Mouse (Mus musculus) left cerebral cortex, adult 18-20 months (tissue): ENCODE measurements at regions not wholly inside any gene's neighbourhood (a gene's known extent, or its start where the extent isn't known, plus 50 kb on each side); places are given as distances from the start of the nearest gene placed in this dataset.
"Not testable (repeated sequence)": the region's sequence is repeated elsewhere in the genome, so short reads cannot be mapped to it uniquely, and the experiment has no call there.

Experiments used
- DNase-seq, 2 experiments: peaks; one replicate each; pipeline ENCODE4 v3.0.0; 2021 to 2022; ENCODE audit warnings: low spot score in 2 of 2, mixed read lengths in 1 of 2

DNA sequence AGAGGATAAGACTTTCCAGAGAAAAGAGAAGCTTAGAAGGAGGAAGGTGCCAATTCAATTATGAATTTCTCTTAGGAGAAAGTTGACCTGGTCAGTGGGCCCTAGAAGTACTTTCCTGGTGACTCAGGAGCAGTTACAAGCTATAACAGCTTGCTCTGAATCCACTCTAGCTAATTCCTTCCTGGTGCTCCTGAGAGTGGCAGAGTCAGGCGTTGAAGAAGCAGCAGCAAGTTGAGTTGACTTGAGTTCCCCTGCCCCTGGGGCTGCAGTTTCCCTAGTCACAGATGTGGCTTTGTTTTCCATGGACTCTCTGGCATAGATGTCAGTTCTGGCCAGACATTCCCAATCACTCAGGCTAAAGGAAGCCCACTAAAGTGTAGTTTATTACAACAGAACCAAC is 85.9 kb downstream of the Osr1 start:
- no peak for DNase-seq

DNA sequence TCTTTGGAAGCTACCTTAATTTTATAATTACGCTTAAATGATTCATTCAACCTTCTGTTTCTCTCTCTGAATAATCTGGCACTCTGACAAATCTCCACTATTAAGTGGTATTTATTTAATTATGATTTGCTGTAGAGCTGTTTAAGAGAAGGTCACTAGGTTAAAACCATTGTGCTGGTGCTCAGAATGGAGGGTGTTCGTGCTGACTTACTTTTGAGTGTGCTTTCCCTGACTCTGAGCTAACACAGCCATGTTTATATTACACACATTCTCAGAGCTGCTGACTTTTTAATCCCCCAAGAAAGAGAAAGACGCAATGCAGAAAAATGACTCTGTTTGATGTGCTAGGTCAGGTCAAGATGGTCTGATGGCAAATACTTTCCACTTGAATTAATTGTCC is 86.4 kb downstream of the Osr1 start:
- no peak for DNase-seq

DNA sequence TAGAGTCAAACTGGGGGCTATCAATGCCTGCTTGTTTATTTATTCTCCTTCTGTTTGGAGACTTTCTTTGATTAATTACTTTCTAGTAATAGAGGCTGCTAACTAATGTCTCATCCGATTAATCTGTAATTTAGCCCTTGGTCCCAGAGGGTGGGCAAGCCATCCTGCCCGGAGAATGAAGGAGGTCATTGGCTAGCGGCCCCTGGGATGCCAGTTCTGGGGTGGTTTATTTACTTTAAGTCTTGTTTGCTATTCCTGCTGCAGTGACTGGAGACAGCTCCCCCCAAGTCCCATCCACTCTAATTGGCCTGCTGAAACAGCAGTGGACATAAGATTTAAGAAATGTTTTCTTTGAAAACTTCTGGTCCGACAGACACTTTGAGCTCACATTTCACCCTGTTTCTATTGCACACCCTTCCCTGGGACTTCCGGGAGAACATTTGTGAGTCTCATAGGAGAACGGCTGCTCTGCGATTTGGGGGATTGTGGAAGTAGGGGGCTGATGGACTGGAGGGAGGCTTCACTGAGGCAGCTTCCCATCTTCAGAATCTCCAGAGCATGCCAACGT is 87.4 kb downstream of the Osr1 start:
- no peak for DNase-seq

DNA sequence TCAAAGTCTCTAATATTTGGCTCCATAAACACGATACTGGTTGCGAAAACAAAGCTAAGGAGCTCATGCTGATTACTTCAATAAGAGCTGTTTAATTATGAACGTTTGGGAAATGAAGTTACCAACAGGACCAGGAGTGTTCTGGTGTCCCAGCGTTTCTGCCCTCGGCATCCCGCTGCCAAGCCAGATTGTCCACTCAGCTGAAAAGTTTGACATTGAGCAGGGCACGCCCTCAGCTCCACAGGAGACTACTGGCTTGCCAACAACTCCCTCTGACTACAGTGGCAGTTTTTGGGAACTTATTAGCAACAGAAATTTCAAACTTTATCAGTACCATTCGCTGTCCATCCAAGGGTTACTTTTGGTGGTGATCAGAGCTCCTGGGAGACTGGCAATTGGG is 87.9 kb downstream of the Osr1 start:
- DNase-seq: no peak

DNA sequence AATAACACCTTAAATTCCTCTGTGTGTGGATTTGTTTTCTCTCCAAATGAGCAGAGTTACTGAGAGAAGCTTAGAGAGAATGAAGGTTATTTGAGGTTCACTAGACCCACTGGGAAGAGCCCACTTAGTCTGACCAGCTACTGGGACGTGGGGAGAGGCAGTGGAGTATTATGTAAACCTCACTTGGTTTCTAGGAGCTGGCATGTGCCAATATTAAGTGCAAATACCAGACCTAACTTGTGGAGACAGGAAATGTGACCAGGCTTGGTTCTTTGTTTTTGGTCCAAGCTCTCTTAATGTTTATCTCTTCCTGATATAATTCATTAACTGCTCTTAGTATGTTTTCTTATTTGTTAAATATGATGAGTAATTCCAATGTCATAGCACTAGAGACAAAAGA is 90.4 kb downstream of the Osr1 start:
- DNase-seq: no peak

DNA sequence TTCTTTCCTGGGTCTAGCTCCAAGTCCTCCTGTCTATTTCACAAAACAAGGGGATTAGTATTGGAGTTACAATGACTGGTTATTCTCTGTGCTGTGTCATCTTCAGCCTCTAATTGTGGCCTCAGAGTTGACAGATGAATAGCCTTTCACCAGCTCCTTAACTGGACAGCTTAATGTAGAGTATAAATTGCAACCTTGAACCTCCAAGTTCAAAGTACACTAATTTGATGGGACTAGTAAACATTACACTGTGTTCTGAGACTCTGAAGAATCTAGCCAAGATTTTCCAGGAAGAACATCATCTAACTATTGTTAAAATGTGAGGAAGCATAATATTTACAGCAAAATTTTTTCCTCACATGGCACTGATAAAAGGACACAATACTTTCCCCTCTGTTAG is 118.9 kb downstream of the Osr1 start:
- no peak for DNase-seq

DNA sequence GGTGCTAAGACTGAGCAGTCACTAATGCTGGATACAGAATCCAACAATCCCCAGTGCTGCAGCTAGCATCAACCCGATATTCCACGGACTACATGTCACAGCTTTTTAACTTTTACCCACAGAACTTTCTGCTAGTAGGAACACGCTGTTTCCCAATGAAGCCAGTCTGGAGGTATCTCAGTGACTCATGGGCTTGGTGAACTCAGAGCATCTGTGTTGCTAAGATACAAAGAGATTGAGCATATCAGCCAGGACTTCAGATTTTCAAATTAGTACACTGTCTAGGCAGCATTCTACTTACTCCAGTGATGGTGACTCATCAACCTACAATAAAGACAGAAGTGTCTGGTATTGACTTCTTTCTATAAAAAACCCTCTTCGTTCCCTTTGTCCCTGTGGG is 119.6 kb downstream of the Osr1 start:
- DNase-seq: peak in 1 of 2 experiments; percentile 28

DNA sequence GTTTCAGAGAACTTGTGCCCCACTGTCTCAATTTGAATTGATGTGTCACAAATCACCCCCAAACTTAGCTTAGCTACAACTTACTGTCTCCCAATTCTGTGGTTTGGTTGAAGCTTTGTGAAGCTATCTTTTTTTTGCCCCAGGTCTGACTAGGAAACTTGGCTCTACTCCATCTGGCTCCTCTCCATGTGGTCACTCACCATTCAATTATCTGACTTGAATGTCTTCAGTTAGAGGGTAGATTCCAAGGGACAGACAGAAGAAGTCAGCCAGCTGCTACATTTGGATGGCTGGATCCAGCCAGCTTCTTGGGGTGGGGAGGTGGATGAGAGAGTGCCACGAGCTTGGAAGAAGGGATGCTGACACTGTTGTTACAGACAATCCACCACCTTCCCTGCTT is 163.0 kb downstream of the Osr1 start:
- no peak for DNase-seq

DNA sequence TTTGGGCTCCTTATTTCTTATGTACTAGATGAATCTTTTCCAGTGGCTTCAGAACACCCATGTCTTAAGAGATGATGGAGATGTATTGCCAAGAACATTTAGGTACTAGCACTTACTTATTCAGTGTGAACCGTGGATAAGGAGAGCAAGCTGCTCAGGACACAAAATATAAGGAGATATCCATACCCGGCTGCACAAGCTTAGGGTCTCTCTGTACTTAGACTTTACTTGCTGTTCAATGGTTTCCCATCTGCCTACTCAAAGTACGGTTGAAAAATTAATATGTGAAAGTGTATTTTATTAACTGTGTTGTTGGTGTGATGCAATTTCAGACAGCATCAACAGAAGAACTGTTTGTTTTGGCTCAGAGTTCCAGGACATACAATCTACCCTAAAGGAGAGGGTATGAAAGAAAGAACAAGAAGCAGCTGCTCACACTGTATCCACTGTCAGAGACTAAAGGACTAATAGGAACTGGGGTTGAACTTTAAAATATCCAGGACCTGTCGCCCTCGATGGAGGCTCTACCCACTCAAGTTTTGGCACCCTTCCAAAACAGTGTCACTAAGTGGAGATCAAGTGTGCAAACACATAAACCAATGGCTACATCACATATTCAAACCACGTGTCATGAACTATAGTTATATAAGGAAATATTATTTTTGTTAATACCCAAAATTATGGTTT is 174.9 kb downstream of the Osr1 start:
- no peak for DNase-seq

DNA sequence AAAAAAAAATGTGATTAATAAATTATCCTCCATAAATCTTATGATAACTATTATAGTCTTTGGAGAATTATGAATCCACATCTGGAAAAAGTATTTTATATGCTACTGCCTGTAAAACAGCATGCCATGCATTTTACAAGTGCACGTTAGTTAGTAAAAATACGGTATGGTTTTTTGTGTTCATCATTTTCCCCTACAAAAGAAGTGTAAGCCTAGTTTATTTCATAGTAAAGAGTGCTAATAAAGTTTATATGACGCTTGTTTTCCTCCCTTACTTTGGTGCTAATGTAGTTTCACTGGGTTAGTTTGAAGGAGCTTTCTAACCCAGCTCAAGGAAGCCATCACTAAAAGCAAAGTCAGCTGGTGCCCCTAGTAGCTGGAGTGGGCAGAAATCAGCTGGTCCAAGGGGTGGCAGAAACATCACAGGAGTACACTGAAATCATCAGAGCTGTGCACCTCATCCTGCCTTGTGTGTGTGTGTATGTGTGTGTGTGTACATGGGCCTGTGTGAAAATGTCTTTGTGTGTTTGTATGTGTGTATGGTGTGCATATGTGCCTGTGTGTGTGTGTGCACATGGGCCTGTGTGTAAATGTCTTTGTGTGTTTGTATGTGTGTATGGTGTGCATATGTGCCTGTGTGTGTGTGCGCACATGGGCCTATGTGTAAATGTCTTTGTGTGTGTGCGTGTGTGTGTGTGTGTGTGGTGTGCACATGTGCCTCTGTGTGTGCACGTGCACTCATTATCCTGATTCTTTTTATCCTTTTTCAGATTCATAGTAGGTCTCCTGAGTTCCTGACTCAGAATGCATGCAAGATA is 181.6 kb downstream of the Osr1 start:
- DNase-seq: no peak

DNA sequence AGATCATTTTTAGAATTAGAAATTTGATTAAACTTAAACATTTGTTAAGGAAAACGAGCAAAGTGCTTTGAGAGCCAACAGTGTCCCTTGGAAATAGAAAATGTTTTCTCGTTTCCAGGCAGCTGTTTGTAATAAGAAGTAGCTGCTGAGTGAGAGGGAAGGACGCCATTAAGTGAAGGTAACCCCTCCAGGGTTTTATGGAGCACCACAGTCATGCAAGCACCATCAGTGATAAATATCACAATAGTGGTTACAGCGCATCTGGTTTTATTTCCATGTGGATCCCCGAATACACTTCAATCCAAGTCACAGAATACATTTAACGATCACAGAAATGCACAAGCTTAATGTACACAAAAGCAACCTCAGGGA is 182.1 kb downstream of the Osr1 start:
- no peak for DNase-seq

DNA sequence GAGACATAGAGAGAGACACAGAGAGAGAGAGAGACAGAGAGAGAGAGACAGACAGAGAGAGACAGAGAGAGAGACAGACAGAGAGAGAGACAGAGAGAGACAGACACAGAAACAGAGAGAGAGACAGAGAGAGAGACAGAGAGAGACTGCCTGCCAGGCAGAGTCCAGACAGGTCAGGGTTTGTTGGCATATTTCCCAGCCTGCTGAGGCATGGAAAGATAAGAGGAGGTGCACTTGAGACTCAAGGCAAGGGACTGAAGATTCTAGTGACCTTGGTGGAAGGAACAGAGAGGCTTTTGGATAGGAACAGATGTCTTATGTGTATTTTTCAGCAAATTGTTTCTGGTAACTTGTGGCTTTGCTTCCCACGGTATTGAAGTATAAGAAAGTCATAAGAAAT is 186.5 kb downstream of the Osr1 start:
- no peak for DNase-seq

DNA sequence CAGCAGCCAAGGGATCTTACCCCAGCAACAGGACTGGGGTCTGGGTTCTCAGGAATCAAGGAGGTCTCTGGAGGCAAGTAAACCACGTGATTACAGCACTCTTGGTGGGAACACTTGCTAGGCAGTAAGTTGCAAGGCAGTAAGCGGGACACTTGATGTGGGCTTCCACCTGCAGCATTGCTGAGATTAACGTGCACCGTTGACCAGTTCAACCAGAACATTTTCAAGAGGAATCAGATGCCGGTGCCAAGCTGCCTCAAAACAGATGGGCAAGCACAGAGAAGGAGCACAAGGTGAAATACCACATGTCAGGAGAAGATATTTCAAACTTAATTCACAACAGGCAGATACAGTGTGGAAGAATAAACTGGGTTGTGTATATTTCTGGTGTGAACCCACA is 190.9 kb downstream of the Osr1 start:
- DNase-seq: no peak

DNA sequence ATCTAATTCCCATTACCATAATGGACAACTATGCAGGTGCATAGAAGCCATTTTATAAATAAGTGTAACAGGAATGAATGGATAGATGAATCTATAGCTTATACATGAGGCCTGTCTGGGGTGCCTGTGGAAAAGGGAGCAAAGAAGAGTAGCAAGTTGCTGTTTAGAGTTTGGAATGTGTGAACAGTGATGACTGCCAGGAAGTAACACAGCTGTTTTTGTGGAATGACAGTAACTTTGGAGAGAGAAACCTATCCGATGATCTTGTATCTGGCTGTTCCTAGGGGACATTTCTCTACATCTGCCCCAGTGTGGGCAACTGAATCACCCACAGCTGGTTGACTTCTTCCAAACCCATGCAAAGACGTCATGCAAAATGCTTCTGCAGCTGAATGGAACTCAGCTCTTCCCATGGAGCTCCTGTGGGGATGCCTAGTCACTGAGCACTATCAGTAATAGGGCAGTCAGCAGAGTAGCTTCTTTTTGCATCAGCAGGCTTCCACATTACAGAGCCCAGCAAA is 192.4 kb downstream of the Osr1 start:
- DNase-seq: not testable (repeated sequence)

DNA sequence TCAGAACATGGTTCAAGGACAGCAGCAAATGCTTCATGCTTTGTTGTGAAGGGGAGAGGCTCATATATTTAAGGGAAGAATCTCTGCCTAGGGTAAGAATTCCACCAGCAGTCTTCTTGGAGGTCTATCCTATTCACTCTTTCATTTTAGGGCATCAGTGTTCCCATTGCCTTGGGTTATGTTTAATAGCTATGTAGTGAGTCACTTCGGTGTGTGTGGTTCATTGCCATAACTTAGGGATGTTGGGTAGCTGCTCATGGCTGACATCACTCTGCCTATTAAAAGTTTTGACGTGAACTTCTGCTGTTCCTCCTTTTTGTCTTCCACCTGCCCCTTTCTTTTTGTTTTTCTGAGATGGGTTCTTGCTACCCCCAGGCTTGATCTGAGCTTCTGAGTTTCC is 192.9 kb downstream of the Osr1 start:
- DNase-seq: no peak

DNA sequence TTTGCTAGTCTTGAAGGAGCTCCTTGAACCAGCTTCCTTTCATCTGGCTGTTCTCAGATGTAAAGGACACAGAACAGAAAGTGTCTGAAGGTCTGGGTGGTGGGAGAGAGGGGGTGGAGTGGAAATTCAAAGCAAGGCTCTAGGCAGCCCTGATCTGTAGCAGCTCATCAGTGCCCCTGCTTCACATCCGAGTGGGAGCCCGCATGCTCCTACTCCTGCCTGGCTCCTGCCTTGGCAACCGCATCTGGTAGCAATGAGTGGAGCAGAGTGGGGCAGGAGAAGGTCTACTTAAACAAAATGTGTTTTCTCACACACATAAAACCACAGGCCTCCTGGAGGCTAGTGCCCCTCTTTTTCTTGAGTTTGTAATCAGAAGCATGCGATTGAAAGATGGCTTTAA is 201.0 kb downstream of the Osr1 start:
- DNase-seq: no peak

DNA sequence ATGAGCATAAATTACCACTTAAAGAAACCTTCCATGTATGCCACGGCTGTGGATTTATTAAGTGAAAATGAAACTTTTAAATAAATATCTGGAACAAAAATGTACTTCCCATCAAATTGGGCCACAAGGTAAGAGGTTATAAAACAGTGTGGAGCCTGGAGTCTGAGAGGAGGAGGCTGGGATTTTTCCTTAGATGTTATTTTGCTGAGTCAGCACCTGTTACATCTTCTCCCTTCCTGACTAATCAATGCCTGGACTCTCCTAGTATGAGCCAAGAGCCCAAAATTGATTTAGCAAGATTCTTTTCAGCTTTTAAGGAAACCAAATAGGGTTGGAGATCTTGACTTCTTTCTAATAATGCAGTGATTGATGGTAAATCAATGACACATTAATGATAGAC is 203.0 kb downstream of the Osr1 start:
- DNase-seq: no peak

DNA sequence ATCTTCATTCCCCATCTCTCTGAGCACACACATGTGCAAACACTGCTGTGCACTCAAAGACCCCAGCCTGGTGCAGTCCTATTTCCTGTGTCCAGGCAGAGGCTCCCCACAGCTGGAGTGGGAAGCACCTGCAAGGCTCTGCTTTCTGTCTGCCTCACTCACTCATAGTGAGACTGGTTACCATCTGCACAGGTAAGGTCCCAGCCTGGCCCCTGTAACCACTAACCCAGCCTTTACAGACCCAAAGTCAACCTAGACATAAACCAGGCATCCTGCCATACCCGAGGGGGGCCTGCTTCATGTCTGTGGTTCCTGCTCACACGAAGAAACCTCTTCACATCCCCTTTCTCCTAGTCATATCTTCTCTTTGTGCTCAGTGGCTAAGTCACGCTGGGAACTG is 232.4 kb downstream of the Osr1 start:
- DNase-seq: no peak

DNA sequence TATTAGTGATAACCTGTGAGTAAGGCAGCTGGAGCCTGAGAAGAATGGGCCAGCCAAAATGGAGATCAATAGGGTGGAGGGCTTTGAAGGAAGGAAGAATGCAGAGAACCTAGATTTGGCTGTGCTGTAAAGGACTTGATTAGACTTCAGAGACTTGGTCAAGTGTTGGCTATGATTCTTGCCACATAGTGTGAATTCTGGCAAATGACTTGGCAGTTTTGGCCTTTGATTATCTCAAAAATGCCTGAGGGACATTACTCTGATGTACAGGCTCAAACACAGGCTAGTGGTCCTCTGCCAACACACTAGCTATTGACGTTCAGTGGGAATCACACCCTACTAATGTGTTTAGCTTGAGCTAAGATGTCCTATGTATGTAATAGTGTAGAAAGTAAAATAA is 237.5 kb downstream of the Osr1 start:
- no peak for DNase-seq

DNA sequence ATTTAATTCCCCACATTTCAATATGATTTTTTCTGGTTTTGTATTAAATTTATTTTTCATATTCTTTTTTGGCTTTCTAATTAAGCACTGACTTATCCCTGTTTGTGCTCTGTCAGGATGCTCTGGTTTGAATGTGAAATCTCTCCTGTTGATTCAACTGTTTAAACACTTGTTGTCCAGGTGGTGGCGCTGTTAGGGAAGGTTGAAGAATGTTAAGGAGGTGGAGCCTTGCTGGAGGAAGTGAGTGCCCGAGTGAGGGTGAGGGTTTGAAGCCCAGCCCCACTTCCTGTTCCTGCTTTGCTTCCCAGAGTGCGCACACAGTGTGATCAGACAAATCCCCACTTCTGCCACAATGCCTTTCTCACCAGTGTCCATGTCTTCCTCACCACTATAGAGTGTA is 263.4 kb downstream of the Osr1 start:
- DNase-seq: peak in 1 of 2 experiments; percentile 3

DNA sequence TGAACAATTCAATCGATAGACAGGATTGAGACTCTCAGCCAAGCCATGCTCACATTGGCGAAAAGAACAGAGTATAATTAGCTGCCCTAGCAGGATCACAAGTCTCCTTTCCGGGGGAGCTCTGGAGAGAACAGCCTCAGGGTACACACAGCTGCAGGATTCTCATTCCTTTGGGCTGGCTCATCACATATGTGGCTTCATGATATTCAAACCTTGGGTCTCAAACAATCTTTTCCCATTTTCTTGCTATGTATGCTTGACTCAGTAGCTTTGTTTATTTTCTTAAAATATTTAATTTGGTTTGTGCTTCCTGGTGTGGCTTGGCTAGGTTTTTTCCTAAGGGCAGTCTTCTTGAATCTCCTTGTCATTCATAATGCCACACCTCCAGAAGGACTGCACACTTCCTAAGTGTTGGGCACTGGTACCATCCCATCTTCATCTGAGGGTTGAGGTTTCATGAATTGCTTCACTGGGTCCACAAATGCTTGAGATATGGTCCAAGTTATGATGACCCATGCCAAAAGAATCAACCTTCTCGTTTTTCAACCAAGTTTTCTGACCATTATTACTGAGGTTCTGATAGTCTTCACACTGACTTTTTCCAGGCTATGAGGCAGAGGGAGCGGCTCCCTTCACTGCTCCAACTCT is 269.4 kb downstream of the Osr1 start:
- DNase-seq: no peak

DNA sequence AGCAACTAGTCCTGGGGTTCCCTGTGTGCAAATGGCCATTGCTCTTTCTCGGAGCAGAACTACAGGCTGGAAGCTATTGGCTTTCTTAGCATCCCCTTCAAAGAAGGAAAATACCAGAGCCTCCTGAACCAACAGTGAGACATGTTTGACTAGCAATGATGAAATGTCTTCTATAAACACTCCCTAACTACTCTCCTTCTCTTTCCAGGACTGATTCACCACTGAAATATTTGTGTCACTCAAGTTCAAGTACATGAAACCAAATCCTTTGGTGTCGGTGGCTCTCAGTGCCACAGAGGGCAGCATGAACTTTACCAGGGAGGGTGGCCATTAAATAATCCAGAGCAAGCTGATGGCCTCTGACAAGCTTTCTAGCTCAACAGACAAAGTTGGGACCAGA is 270.0 kb downstream of the Osr1 start:
- DNase-seq: no peak
